Mouse (Mus musculus) hematopoietic stem cell, adult 5-6 weeks (primary cell): ENCODE data around the gene Gm6812. TPM values are rescaled to one million over a fixed set of nuclear protein-coding genes. Genes with fewer than 3 reads are reported as not detected.
"Not testable (repeated sequence)": the region's sequence is repeated elsewhere in the genome, so short reads cannot be mapped to it uniquely, and the experiment has no call there.

Experiments used
- ATAC-seq, 2 experiments: fragments of 125-278 bp in 1 of 2; replicated peaks in 1 of 2; 2 replicates each; pipeline ENCODE4 v1.8.0; 2016 to 2017; ENCODE audit warnings: inconsistent platforms in 2 of 2, mild to moderate bottlenecking in 2 of 2, moderate number of reproducible peaks in 2 of 2, low read depth in 1 of 2, moderate TSS enrichment in 1 of 2; ENCODE audit not compliant: low FRiP score in 2 of 2, poor library complexity in 2 of 2, severe bottlenecking in 2 of 2, insufficient read depth in 1 of 2, low TSS enrichment in 1 of 2
- total RNA-seq: library from RNA; stranded (forward); fragments of 172-1452, 232-1000 nt; gene quantifications from 2 replicates; pipeline ENCODE4 v1.2.3, GENCODE M21; 2017

Gm6812 gene
- total RNA-seq, result not detected in 2 replicates

GRCm38 (mm10) chrX:68892953-68893352, at the start of gene Gm6812:
Gene Gm6812, minus strand, starts transcription at chrX:68893053.
- ATAC-seq, result not testable (repeated sequence)

- no peak for ATAC-seq
Observed at GRCm38 (mm10) chrX:68865145-68865544, 27.7 kb downstream of the Gm6812 start.

Other genes starting within 250 kb of the Gm6812 start
- gene Fmr1, start 214.5 kb downstream of the Gm6812 start, total RNA-seq, result 87.1 and 91.3 TPM in 2 replicates
- not detected in 2 replicates for gene Fmr1nb, start 131.2 kb downstream of the Gm6812 start, total RNA-seq
- gene Gm14698, start 72.0 kb downstream of the Gm6812 start, total RNA-seq, result 0.60 and 6.9 TPM in 2 replicates